Mouse (Mus musculus): ENCODE results near the gene Esrra.
A peak's percentile ranks its signal among the peaks of the same experiment; 100 is the strongest.

Gene Esrra

DNA sequence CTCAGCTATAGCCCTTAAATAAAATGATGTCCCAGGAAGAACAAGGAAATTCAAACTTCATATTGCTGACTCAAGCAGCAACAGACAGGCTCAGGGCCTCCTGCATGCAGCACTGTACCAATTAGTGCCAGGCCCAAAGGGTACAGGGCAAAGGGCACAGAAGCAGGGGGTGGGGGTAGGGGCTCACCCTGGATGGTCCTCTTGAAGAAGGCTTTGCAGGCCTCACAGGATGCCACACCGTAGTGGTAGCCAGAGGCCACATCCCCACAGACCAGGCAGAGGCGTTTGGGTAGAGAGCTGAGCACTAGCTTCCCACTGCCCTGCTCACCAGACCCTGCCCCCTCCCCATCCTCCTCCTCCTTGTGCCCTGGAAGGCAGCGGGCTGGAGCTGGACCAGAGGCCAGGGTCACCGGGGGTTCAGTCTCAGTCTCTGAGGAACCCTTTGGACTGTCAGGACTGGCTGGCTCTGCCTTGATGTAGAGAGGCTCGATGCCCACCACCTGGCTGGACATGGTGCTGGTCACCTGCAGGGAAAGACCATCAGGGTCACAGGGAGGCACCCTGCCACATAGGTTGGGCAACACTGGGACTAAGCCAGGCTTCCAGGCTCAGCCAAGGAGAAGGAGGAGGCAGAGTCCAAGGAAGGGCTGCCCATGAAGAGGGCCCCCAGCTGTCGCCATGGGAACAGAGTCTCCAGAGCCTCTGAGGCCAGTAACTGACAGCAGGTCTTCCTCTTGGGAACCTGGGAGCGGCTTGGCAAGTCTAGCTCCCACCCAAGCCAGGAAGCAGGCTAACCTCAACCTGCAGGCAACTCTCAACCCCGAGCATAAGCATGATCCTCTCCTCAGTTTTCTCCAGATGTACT lies 1.5 kb downstream of the Esrra start:
- peak; percentile 58 for DNase-seq

DNA sequence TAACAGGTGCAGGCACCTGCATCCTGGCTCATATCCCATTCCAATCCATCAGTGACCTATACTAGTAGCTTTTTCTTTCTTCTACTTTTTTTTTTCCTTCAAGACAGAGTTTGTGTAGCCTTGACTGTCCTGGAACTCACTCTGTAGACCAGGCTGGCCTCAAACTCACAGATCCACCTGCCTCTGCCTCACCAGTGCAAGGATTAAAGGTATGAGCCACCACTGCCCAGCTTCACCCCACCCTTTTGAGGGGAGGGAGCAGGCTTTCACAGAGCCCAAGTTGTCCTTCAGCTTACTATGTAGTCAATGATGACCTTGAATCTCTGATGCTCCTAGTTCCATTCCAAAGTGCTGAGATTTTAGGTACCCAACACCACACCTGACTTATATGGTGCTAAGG lies 2.2 kb downstream of the Esrra start:
- no peak for DNase-seq

- no peak for DNase-seq
Measured at GRCm38 (mm10) chr19:6918321-6918720, 3.3 kb downstream of the Esrra start.

DNA sequence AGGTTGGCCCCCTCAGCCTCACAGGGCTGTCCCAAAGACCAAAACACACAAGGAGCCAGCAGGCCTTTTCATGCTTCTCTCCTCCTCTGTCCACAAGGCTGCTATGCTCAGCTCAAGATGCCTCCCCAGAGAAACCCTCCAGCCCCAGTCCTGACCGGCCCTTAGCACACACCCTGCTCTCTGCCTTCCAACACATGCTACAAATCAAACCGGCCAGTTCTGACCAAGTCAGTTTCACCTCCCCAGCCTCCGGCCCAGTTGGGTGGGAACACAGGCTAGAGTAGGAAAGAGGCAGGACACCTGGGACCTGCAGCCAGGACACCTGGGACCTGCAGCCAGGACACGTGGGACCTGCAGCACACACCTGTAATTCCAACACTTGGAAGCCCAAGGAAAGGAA lies 5.1 kb downstream of the Esrra start:
- peak; percentile 11 for DNase-seq

- DNase-seq = no peak
Measured at GRCm38 (mm10) chr19:6915276-6915675, 6.3 kb downstream of the Esrra start.

- no peak for DNase-seq
Measured at GRCm38 (mm10) chr19:6914540-6914939, 7.1 kb downstream of the Esrra start.

DNA sequence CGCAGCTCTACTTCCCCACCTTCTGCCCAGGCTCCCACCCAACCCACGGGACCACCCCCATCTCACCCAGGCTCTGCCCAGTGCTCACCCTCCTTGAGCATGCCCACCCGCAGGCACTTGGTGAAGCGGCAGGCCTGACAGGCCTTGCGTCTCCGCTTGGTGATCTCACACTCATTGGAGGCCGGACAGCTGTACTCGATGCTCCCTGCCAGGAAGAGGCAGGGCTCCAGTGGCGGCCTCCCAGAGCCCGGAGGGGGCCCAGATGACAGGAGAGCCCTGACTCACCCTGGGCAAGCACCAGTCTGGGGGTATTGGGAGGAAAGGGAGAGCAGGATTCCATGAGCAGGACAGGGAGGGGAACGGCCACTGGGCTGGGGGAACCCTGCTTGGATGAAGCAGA lies 7.6 kb downstream of the Esrra start:
- DNase-seq = no peak

GRCm38 (mm10) chr19:6913036-6913435 lies 8.6 kb downstream of the Esrra start:
- no peak for DNase-seq

DNA sequence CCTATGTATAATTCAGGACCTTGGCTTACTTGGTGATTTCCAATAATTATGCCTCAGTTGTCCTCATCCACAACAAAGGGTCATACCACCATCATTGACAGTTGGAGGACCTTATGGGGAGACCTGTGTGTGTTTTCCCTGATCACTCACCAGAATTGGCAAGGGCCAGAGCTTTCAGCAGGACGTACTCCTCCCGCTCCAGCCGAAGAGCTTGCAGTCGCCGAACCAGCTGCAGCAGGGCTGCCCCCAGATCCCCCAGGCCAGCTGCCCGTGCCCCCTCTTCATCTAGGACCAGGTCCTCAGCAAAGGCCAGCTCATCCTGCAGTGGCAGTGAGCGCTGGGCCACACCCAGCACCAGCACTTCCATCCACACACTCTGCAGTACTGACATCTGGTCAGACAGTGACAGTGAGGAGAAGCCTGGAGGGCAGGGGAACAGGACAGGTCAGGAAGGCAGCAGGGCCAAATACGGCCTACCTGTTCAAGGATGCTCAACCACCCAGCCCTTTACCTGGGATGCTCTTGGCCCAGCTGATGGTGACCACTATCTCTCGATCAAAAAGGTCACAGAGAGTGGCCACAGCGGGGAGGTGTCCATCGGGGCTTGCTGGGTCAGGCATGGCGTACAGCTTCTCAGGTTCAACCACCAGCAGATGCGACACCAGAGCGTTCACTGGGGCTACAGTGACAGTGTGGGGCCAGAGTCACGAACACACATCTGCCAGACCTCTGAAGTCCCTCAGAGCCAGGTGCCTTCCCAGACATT lies 9.2 kb downstream of the Esrra start:
- no peak for DNase-seq

DNA sequence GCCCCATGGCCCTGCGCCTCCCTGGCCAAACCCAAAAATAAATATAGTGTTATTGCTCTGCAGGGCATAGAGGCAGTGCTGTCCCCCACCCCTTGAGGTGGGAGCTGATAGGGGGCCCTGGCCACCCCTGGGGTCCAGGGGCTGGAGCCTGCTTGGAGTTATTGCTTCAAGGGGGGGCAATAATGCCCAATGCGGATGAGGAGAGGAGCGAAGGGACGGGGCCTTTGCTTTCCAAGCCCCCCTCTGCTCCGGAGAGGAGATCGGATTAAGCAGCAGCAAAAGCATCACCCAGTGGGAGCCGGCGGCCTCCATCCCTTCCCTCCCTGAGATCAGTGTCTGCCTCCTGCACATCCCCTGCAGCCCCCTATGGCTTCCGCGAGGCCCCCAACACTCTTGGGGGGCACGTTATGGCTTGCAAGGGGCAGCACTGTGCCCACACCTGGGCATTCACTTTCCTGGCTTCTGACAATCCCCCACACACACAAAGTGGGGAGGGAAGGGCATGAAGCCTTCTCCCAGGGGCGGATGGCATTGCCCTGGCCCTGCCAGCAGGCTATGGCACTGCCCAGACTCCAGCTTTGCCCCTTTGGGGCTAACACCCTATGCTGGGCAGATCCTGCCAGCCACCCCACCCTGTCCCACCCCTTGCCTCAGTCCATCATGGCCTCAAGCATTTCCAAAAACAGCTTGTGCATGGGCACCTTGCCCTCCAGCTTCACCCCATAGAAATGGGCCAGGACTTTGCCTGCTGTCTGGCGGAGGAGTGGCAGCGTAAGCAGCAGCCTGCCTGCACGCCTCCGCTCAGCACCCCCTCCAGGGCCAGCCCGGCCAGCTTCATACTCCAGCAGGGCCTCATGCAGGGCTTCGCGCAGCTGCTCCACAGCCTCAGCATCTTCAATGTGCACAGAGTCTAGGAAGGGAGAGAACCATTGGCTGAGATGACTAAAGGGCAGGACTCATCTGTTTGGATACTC lies 10.2 kb downstream of the Esrra start:
- peak; percentile 33 for DNase-seq

GRCm38 (mm10) chr19:6910306-6910705 lies 11.3 kb downstream of the Esrra start:
- peak; percentile 59 for DNase-seq

- DNase-seq = peak; percentile 84
Measured at GRCm38 (mm10) chr19:6909507-6910289, 11.9 kb downstream of the Esrra start, which contains the start of the genes Trmt112 and Prdx5. Gene Trmt112, plus strand, starts transcription at chr19:6909698. Gene Prdx5, minus strand, starts transcription at chr19:6910106.

DNA sequence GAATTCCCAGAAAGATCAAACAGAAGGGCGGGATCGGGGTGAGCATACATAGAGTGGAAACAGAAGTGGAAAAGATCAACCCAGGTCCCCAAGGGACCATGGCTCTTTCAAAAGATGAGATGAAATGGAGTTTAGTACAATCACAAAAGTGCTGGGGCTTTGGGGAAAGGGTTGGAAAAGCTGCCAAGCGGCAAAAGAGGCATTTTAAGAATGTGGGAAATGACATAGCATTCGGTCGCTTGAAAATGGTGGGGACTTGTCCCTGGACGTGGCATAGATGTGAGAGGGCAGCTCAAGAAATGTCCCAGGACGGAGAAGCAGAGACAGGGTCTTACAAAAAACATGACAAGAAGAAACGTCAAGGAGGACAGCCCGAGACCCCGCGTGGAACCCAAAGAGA lies 12.6 kb downstream of the Esrra start:
- no peak for DNase-seq

GRCm38 (mm10) chr19:6907811-6908540 lies 13.6 kb downstream of the Esrra start:
- DNase-seq = no peak

DNA sequence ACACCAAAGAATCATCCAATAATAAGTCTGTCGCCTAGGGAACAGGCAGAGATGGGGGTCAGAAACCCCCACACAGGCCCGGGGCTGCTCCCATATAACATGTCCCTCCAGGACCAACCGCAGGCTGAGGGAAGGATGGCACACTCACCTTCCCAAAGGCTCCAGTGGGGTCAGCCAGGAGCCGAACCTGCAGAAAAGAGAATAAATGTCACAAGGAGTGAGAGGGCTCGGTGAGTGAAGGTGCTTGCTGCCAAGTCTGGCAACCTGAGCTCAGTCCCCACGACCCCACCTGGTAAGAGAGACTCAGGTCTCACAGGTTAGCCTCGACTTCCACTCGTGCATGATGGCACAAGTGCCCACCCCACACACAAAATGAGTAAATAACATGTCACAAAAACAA lies 14.5 kb downstream of the Esrra start:
- no peak for DNase-seq

GRCm38 (mm10) chr19:6906199-6906598 lies 15.4 kb downstream of the Esrra start:
- DNase-seq = no peak

DNA sequence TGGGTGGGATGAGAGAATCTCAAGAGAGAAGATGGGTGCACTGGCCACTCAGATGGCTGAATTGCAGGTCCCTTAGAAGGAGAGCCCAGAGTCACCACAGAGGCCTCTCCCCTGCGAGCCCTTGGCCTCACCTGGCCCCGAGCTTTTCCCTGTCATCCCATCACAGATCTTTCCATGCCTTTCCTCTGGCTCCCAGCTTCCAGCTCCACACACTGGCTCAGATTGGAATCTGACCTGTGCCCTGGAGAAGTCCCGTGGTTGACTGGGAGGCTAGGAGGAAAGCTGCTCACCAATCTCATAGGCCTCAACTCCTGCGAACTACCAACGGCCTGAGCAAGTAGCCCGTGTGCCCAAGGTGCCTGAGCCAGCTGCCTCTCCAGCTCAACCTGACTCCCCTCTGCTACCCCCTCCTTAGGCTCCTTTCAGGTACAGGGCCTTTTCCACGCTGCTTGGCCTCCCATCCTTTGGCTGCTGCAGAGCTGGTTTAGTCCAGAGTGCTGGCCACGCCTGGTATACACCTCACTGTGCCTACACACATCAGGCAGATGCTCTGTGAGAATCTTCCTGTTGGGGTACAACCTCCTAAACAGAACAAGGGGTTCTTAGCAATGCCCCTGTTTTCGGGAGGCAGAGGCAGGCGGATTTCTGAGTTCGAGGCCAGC lies 16.0 kb downstream of the Esrra start:
- no peak for DNase-seq

DNA sequence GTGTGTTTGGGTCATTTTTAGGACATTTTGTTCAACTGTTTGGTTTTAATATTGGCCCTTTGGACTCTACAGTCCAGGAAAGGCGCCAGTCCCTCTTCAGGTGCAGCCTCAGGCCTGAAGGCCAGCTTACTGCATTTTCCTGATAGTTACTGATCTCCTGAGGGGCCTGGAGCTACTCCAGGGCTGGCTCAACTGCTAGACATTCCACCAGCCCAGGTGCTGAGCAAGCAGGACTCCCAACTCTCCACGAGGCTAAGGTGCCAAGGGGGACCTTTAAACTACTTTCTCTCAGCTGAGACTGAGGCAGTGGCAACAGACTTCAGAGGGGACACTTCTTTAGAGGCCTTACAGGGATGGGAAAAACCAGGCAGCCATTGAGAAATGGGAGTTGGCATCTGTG lies 16.8 kb downstream of the Esrra start:
- no peak for DNase-seq

- DNase-seq = no peak
Measured at GRCm38 (mm10) chr19:6903031-6903430, 18.6 kb downstream of the Esrra start.

- DNase-seq = no peak
Measured at GRCm38 (mm10) chr19:6899641-6900040, 22.0 kb downstream of the Esrra start.

Data from cerebellum, adult 11 months (tissue).